ENCODE assay signal across 33 mouse cellular contexts in genomic region chr15:99138389-99138788, GRCm38 (mm10). TPM values are rescaled to one million over a fixed set of nuclear protein-coding genes. Genes with fewer than 3 reads are reported as not detected.
DNase-seq lines count a peak whose midpoint lies in the region; ATAC-seq lines count a peak whose summit lies in the region.
"Had no signal": no experiment of that assay in that cellular context is flagged by ENCODE, and none has a peak within 500 bp of the region (broad histone marks: within the 10 kb centered on the region; RNA-seq: fewer than 3 reads in every experiment).

No protein-coding gene starts in this region.

- no peaks in the 10 kb centered on the region for H3K27me3 ChIP-seq in heart, embryonic 11.5 days (ENCODE audit: control insufficient read depth, insufficient read depth, low read length)
- no peaks in the 10 kb centered on the region for H3K27me3 ChIP-seq in liver, embryonic 16.5 days (ENCODE audit: control insufficient read depth, insufficient read depth, low read depth, low read length)
- H3K27me3 ChIP-seq: forebrain, embryonic 15.5 days; kidney, embryonic 15.5 days; midbrain, embryonic 12.5 days; Patski had no signal

- 0 out of 2 replicates have a peak, but pooled peaks cover 5% of the 10 kb centered on the region for H3K36me3 ChIP-seq in heart, embryonic 11.5 days (ENCODE audit: control insufficient read depth, insufficient read depth, low read length)
- no peaks in the 10 kb centered on the region for H3K36me3 ChIP-seq in liver, embryonic 16.5 days (ENCODE audit: control insufficient read depth, insufficient read depth)

- no peak for DNase-seq in heart, postnatal 10 days
- DNase-seq in spleen, postnatal 4 days (ENCODE audit: low spot score in 2 of 2) = peak; percentile 27 to 60
- no peak for DNase-seq in spleen, adult 18-20 months
- peak; percentile 48 for DNase-seq in liver
- no peak for DNase-seq in layer of hippocampus, adult 11-12 months (ENCODE audit: low spot score)
- DNase-seq in left cerebral cortex, adult 11 months (ENCODE audit: low spot score) = no peak
- DNase-seq: adrenal gland, postnatal 36 days; cerebellum, adult 11-12 months; cerebellum, postnatal 10 days; gastrocnemius, postnatal 14 days; heart, postnatal 4 days; kidney, adult 11 months; kidney, postnatal 36 days; thymus, adult 18-20 months; thymus, postnatal 36 days had no signal

- intact Hi-C loops in heart, postnatal 10 days (cut with DNase I) = no loop called here

- ATAC-seq in heart, embryonic 11.5 days (replicated peaks; ENCODE audit: insufficient number of reproducible peaks, low FRiP score, low TSS enrichment) = no peak
- peak; percentile 67 for ATAC-seq in liver, embryonic 16.5 days (ENCODE audit: low read depth)
- ATAC-seq: CD4-positive, CD25-positive, alpha-beta regulatory T cell, adult 4 months; forebrain, embryonic 15.5 days; lung, postnatal 0 days; Patski had no signal

- peak overlapping the region; percentile 22; the same call in 1 of the 2 replicates for H3K27ac ChIP-seq in heart, embryonic 11.5 days (ENCODE audit: low read depth, low read length)
- no peak overlapping the region for H3K27ac ChIP-seq in liver, embryonic 16.5 days (ENCODE audit: low read length)
- H3K27ac ChIP-seq: hindbrain, embryonic 14.5 days; kidney, embryonic 15.5 days; midbrain, embryonic 12.5 days had no signal

- H3K9me3 ChIP-seq in heart, embryonic 11.5 days (replicated peaks; ENCODE audit: control insufficient read depth, low read length) = 0 out of 2 replicates have a peak, but pooled peaks cover 2% of the 10 kb centered on the region
- no peaks in the 10 kb centered on the region for H3K9me3 ChIP-seq in liver, embryonic 16.5 days (replicated peaks; ENCODE audit: control insufficient read depth, low read length)
- H3K9me3 ChIP-seq: forebrain, embryonic 15.5 days; kidney, embryonic 15.5 days; limb, embryonic 10.5 days had no signal

- peaks cover 20% of the 10 kb centered on the region for H3K4me1 ChIP-seq in heart, embryonic 11.5 days (ENCODE audit: control insufficient read depth, insufficient read depth, low read length)
- no peaks in the 10 kb centered on the region; the same call in 1 of the 2 replicates for H3K4me1 ChIP-seq in liver, embryonic 16.5 days (ENCODE audit: control insufficient read depth, low read depth, low read length)

- WGBS in heart, embryonic 11.5 days (ENCODE audit: insufficient replicate concordance) = 50% methylated on average over 5 of the region's 5 CpGs
- WGBS in liver, embryonic 16.5 days (ENCODE audit: insufficient replicate concordance) = 22% methylated on average over 5 of the region's 5 CpGs

- H3K9ac ChIP-seq in heart, embryonic 11.5 days (ENCODE audit: low read depth, low read length) = no peak overlapping the region
- H3K9ac ChIP-seq in liver, embryonic 16.5 days (ENCODE audit: low read depth, low read length) = no peak overlapping the region
- H3K9ac ChIP-seq: forebrain, embryonic 15.5 days; hindbrain, embryonic 14.5 days; kidney, embryonic 15.5 days; midbrain, embryonic 12.5 days had no signal

- no peak overlapping the region for H3K4me2 ChIP-seq in heart, embryonic 11.5 days
- H3K4me2 ChIP-seq in liver, embryonic 16.5 days (ENCODE audit: low read depth, low read length) = no peak overlapping the region
- H3K4me2 ChIP-seq: forebrain, embryonic 15.5 days; hindbrain, embryonic 14.5 days; kidney, embryonic 15.5 days; midbrain, embryonic 12.5 days had no signal

- no peak overlapping the region for H3K4me3 ChIP-seq in heart, embryonic 11.5 days (ENCODE audit: low read depth, low read length)
- H3K4me3 ChIP-seq in liver, embryonic 16.5 days (ENCODE audit: low read depth, low read length) = no peak overlapping the region
- H3K4me3 ChIP-seq: embryonic facial prominence, embryonic 10.5 days; forebrain, embryonic 15.5 days; kidney, embryonic 15.5 days; limb, embryonic 10.5 days; midbrain, embryonic 12.5 days had no signal

RNA-seq across cellular contexts. Expression of gene Spats2, which starts 12.7 kb away (rescaled TPM):
- polyA plus RNA-seq in heart, embryonic 11.5 days (2014; fragmentation: Nextera tagmentation; extraction: Ambion mirVana) = 43.5 and 45.2 TPM in 2 replicates
- 10 to 100 TPM; 16.7 to 18.8 TPM for total RNA-seq in heart, postnatal 10 days (2021)
- polyA plus RNA-seq in liver, embryonic 16.5 days (2015; fragmentation: Nextera tagmentation; extraction: Ambion mirVana) = 5.5 and 6.0 TPM in 2 replicates
- total RNA-seq: monocyte, adult 5-6 weeks; neutrophil, adult 5-6 weeks had no signal

RNA-seq across cellular contexts. Expression of gene Dnajc22, which starts 45.4 kb away (rescaled TPM):
- 0.96 and 1.7 TPM in 2 replicates for polyA plus RNA-seq in heart, embryonic 11.5 days (2014; fragmentation: Nextera tagmentation; extraction: Ambion mirVana)
- under 1 TPM; 0.37 to 0.98 TPM for total RNA-seq in heart, postnatal 10 days (2021)
- 18.5 and 19.2 TPM in 2 replicates for polyA plus RNA-seq in liver, embryonic 16.5 days (2015; fragmentation: Nextera tagmentation; extraction: Ambion mirVana)
- total RNA-seq: monocyte, adult 5-6 weeks; neutrophil, adult 5-6 weeks had no signal
- polyA plus RNA-seq: CD4-positive, CD25-positive, alpha-beta regulatory T cell, adult 4 months had no signal

RNA-seq across cellular contexts. Expression of gene C1ql4, which starts 50.8 kb away (rescaled TPM):
- polyA plus RNA-seq in heart, embryonic 11.5 days (2014; fragmentation: Nextera tagmentation; extraction: Ambion mirVana) = 0.20 and 0.27 TPM in 2 replicates
- not detected for total RNA-seq in heart, postnatal 10 days (2021)
- polyA plus RNA-seq in liver, embryonic 16.5 days (2015; fragmentation: Nextera tagmentation; extraction: Ambion mirVana) = not detected in 2 replicates
- total RNA-seq: adrenal gland, adult 18-20 months; adrenal gland, postnatal 36 days; gastrocnemius, postnatal 14 days; left cerebral cortex, adult 8-10 months; liver, adult 2 months; monocyte, adult 5-6 weeks; neutrophil, adult 5-6 weeks had no signal
- polyA plus RNA-seq: CD4-positive, CD25-positive, alpha-beta regulatory T cell, adult 4 months; cortical plate, adult 2 months; lung, postnatal 0 days; small intestine, adult 2 months had no signal

Comparison
In these comparisons a context has a peak if more than half of its experiments do, and no peak if none do; other contexts are left out.
1. DNase-seq: peak in spleen, postnatal 4 days (2 of 2) and liver (single experiment); none in heart, postnatal 10 days (0 of 2), spleen, adult 18-20 months (0 of 2), layer of hippocampus, adult 11-12 months (single experiment) and left cerebral cortex, adult 11 months (single experiment).